Mouse (Mus musculus): ENCODE data around the gene Olfr56.
"Not testable (repeated sequence)": the region's sequence is repeated elsewhere in the genome, so short reads cannot be mapped to it uniquely, and the experiment has no call there.

The Olfr56 gene

GRCm38 (mm10) chr11:49060061-49060460 is 81.4 kb downstream of the Olfr56 start:
- DNase-seq, result not testable (repeated sequence)

GRCm38 (mm10) chr11:49061865-49062264 is 83.2 kb downstream of the Olfr56 start:
- DNase-seq, result not testable (repeated sequence)

- DNase-seq, result not testable (repeated sequence)
Observed at GRCm38 (mm10) chr11:49063713-49064469, 85.2 kb downstream of the Olfr56 start, which contains the start of gene Tgtp2. TSS of gene Tgtp2 (minus strand) at chr11:49064206.

- no peak for DNase-seq
Observed at GRCm38 (mm10) chr11:49068358-49068757, 89.7 kb downstream of the Olfr56 start.

- not testable (repeated sequence) for DNase-seq
Observed at GRCm38 (mm10) chr11:49076001-49076757, 97.5 kb downstream of the Olfr56 start, which contains the start of gene Ifi47. TSS of gene Ifi47 (plus strand) at chr11:49076587.

GRCm38 (mm10) chr11:49077012-49077411 is 98.3 kb downstream of the Olfr56 start:
- no peak for DNase-seq

GRCm38 (mm10) chr11:49078719-49079118 is 100.0 kb downstream of the Olfr56 start:
- DNase-seq, result no peak

- DNase-seq, result no peak
Observed at GRCm38 (mm10) chr11:49080636-49081035, 101.9 kb downstream of the Olfr56 start.

GRCm38 (mm10) chr11:49081356-49081755 is 102.7 kb downstream of the Olfr56 start:
- DNase-seq, result no peak

- DNase-seq, result no peak
Observed at GRCm38 (mm10) chr11:49081886-49082285, 103.2 kb downstream of the Olfr56 start.

- no peak for DNase-seq
Observed at GRCm38 (mm10) chr11:49083146-49083545, 104.5 kb downstream of the Olfr56 start.

- no peak for DNase-seq
Observed at GRCm38 (mm10) chr11:49083808-49084207, 105.1 kb downstream of the Olfr56 start.

GRCm38 (mm10) chr11:49084385-49084784 is 105.7 kb downstream of the Olfr56 start:
- DNase-seq, result no peak

- no peak for DNase-seq
Observed at GRCm38 (mm10) chr11:49084875-49085274, 106.2 kb downstream of the Olfr56 start.

- DNase-seq, result no peak
Observed at GRCm38 (mm10) chr11:49086858-49087361, 108.2 kb downstream of the Olfr56 start.

GRCm38 (mm10) chr11:49087830-49088616 is 109.3 kb downstream of the Olfr56 start:
- no peak for DNase-seq

- DNase-seq, result no peak
Observed at GRCm38 (mm10) chr11:49088990-49089652, 110.4 kb downstream of the Olfr56 start.

GRCm38 (mm10) chr11:49089735-49090507 is 111.2 kb downstream of the Olfr56 start:
- no peak for DNase-seq

GRCm38 (mm10) chr11:49090551-49090950 is 111.9 kb downstream of the Olfr56 start:
- no peak for DNase-seq

GRCm38 (mm10) chr11:49091171-49091570 is 112.5 kb downstream of the Olfr56 start:
- no peak for DNase-seq

GRCm38 (mm10) chr11:49092053-49092586 is 113.4 kb downstream of the Olfr56 start:
- no peak for DNase-seq

Data from right cerebral cortex, postnatal 4 days (tissue).